Mouse (Mus musculus): ENCODE results near the gene Ropn1l.

Gene Ropn1l

DNA sequence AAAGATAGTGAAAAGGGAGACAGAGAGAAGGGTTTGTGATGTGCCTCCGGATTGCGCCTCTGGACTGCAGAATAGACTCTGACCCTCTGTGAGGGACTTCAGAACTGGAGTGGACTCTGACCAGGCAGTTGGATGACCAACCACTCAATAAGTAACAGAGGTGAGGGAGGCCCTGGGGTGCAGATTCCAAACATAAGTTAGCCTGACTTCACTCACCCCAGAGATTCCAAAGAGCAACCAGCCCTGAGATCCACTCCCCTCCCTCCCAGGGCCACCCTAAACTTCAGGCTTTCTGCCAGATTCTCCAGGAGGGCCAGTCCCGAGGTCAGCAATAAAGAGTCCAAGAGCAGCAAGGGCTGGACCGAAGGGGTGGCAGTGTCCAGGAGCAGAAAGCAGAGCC, 46.0 kb downstream of the Ropn1l start:
- DNase-seq (ENCODE audit: extremely low spot score), result no peak

DNA sequence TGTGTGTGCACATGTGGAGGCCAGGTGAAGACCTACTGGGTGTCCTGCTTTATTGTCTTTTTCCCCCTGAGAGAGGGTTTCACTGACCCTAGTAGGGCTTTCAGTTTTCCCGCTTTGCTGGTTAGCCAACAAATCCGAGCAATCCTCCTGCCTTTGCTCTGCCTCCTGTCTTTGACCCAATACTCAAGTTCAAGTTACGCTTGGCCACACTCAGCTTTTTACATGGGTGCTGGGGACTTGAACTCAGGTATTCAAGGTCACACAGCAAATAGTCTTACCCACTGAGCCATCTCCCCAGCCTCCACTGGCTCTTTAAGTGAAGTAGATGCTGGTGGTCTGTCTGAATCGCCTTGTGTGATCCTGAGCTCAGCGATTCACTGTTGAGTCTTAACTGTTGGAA, 46.7 kb downstream of the Ropn1l start:
- DNase-seq (ENCODE audit: extremely low spot score), result no peak

GRCm38 (mm10) chr15:31404346-31404745, 49.2 kb downstream of the Ropn1l start:
- no peak for DNase-seq (ENCODE audit: extremely low spot score)

GRCm38 (mm10) chr15:31402200-31402892, 51.2 kb downstream of the Ropn1l start:
- DNase-seq (ENCODE audit: extremely low spot score), result no peak

DNA sequence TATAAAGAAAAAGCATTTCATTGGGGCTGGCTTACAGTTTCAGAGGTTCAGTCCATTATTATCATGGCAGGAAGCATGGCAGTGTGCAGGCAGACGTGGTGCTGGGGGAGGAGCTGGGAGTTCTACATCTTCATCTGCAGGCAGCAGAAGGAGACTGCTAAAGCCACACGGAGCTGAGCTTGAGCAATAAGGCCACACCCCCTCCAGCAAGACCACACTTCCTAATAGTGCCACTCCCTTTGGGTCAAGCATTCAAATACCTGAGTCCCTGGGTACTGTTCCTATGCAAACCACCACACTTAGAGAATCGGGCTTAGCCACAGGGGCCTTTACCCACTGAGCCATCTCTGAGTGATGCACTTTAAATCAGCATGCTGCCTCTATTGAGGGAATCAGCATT, 52.6 kb downstream of the Ropn1l start:
- no peak for DNase-seq (ENCODE audit: extremely low spot score)

DNA sequence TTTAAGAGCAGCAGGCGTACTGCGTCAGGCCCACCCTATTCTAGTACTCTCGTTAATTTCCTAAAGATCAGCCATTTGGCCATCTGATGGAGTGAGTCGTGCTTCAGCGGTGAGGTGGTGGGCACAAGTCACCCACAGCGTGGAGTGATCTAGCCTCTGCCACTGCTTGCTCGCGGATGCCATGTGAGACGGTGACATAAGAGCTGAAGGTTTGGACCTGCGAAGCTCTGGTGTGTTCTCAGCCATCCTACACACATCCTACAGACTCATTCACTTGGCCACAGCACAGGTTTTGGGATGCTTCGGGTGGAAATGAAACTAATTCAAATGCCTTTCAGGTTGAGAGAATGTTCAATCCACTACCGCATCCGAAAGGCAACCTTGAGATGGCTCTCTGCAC, 54.8 kb downstream of the Ropn1l start:
- DNase-seq (ENCODE audit: extremely low spot score), result no peak

- no peak for DNase-seq (ENCODE audit: extremely low spot score)
Observed at GRCm38 (mm10) chr15:31397379-31397778, 56.2 kb downstream of the Ropn1l start.

- DNase-seq (ENCODE audit: extremely low spot score), result no peak
Observed at GRCm38 (mm10) chr15:31396755-31397154, 56.8 kb downstream of the Ropn1l start.

GRCm38 (mm10) chr15:31395986-31396385, 57.6 kb downstream of the Ropn1l start:
- no peak for DNase-seq (ENCODE audit: extremely low spot score)

DNA sequence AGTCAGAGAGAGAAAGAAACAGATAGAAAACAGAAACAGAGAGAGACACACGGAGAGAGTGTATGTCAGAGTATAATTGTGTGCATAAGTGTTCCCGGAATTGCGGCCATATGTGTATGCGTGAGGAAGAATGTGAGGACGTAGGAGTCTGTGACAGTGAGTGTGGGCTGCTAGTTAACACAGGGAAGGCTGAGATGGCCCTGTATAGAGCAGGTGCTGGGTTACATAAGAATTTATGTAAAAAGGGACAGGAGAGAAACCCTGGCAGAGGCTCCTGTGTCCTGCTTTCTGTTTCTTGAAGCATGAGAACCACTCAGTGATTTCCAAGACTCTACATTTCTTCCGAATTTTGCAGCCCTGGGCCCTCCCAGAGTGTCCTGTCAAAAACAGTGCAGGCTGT, 60.1 kb downstream of the Ropn1l start:
- DNase-seq (ENCODE audit: extremely low spot score), result no peak

DNA sequence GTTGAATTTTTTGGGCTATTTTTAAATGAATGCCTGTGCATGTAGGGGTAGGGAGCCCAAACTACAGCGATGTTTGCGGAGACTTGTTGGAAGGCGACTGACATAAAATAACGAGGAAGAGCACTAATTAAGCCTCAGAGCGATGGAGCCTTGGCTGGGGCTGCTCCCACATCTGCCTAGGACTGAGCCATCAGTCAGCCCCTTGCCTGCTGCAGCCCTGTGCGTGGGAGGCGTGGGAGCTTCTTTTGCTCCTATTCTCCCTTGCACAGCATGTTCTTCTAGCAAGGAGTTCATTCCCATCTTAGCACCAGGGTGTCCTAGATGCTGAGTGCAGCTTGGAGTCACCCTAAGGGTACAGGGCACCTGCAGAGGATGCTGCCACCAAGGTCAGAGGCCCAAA, 60.8 kb downstream of the Ropn1l start:
- no peak for DNase-seq (ENCODE audit: extremely low spot score)

GRCm38 (mm10) chr15:31392135-31392534, 61.4 kb downstream of the Ropn1l start:
- no peak for DNase-seq (ENCODE audit: extremely low spot score)
